Mouse (Mus musculus) erythroblast, embryonic 14.5 days (primary cell): ENCODE results near the gene Mtg2.

Experiments
- GATA1 ChIP-seq: IDR thresholded peaks from 2 replicates; pipeline ENCODE4 v1.6.1; 2012; ENCODE audit warnings: low read length, inconsistent platforms, mixed read lengths
- TAL1 ChIP-seq: IDR thresholded peaks from 3 replicates; pipeline ENCODE4 v1.6.1; 2012; ENCODE audit warnings: low read length, inconsistent platforms, mixed read lengths

DNA sequence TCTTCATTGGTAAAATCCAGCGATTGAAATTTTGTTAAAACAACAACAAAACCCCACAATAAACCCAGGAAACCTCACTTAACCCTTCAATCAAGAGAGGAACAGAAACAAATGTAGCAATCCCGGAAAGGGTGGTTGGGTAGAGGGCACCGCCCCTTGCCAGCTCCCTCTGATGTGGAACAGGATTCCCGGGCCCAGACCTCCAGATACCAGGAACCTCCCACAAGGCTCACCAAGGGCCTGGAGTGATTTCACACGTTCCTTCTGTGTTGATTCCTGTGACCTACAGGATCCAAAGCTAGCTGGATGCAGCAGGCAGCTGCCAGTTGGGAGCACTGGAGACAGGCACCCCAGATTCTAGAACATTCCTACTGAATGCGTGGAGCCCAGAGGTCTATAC lies 30.0 kb upstream of the Mtg2 start:
- no peak for TF ChIP-seq GATA1
- no peak for TF ChIP-seq TAL1
